Mouse (Mus musculus) forebrain, embryonic 12.5 days (tissue): ENCODE results near the gene Olfr1393. TPM values are rescaled to one million over a fixed set of nuclear protein-coding genes. Genes with fewer than 3 reads are reported as not detected.
"Not testable (repeated sequence)": the region's sequence is repeated elsewhere in the genome, so short reads cannot be mapped to it uniquely, and the experiment has no call there.

Source experiments
- ATAC-seq: fragments of 200-750 bp; cut with Nextera tagmentation; 2 replicates; pipeline ENCODE4 v1.8.0; 2017; ENCODE audit warnings: moderate TSS enrichment; ENCODE audit not compliant: low FRiP score
- H3K27ac ChIP-seq: fragments of 300-500 bp; sonication (generic); 2 replicates; pipeline ENCODE4 v1.5.1; 2016; ENCODE audit warnings: mild to moderate bottlenecking
- H3K27me3 ChIP-seq: fragments of 300-500 bp; sonication (generic); 2 replicates; pipeline ENCODE4 v1.6.1; 2016; ENCODE audit warnings: mild to moderate bottlenecking
- H3K36me3 ChIP-seq: fragments of 300-500 bp; sonication (generic); replicated peaks from 2 replicates; pipeline ENCODE4 v1.6.1; 2016; ENCODE audit warnings: mild to moderate bottlenecking
- H3K4me1 ChIP-seq: fragments of 300-500 bp; sonication (generic); 2 replicates; pipeline ENCODE4 v1.6.1; 2016
- H3K4me2 ChIP-seq: fragments of 300-500 bp; sonication (generic); 2 replicates; pipeline ENCODE4 v1.6.1; 2016; ENCODE audit warnings: mild to moderate bottlenecking, moderate library complexity
- H3K4me3 ChIP-seq: fragments of 300-500 bp; sonication (generic); replicated peaks from 2 replicates; pipeline ENCODE4 v1.5.1; 2016; ENCODE audit warnings: mild to moderate bottlenecking
- H3K9ac ChIP-seq: fragments of 300-500 bp; sonication (generic); 2 replicates; pipeline ENCODE4 v1.6.1; 2016; ENCODE audit warnings: mild to moderate bottlenecking
- H3K9me3 ChIP-seq: fragments of 300-500 bp; sonication (generic); 2 replicates; pipeline ENCODE4 v1.6.1; 2016
- WGBS: fragments of 180-500 bp; shearing (Covaris S2); methylation state at CpG from one replicate; pipeline ENCODE4 v1.1.7; 2016; 5-methylcytosine and 5-hydroxymethylcytosine counted together
- polyA plus RNA-seq: library from polyadenylated mRNA; unstranded; fragments of >200 nt; fragmentation: Nextera tagmentation; extraction: Ambion mirVana; gene quantifications from 2 replicates; pipeline ENCODE4 v1.2.1, GENCODE M21; 2016

Olfr1393 gene
- polyA plus RNA-seq, 1 experiment from 2014 or later: 0.18 TPM

DNA sequence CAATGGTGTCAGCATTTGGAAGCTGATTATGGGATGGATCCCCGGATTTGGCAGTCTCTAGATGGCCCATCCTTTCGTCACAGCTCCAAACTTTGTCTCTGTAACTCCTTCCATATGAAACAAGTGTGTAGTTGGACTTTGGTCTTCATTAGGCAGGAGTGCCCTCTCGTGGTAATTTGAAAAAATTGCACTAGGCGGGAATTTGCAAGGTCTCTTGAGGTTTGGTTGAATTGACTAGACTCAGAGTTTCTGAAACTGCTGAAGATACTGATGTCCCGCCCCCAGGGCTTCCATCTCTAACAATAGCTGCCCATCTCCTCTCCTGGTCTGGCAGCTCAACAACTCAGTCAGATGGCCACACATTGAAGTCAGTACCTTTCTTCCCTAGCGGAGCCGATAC lies 6.8 kb upstream of the Olfr1393 start:
- Histone ChIP-seq H3K9ac (no peak overlapping the region), H3K27me3 (no peaks in the 10 kb centered on the region), H3K36me3 (no peaks in the 10 kb centered on the region), H3K9me3 (no peaks in the 10 kb centered on the region), H3K4me1 (no peaks in the 10 kb centered on the region), H3K27ac (no peak overlapping the region), H3K4me2 (no peak overlapping the region), H3K4me3 (no peak overlapping the region)
- ATAC-seq: 0 out of 2 replicates have a peak, but pooled peaks have one; percentile 11
- WGBS: 31% methylated on average over 7 of the region's 7 CpGs

DNA sequence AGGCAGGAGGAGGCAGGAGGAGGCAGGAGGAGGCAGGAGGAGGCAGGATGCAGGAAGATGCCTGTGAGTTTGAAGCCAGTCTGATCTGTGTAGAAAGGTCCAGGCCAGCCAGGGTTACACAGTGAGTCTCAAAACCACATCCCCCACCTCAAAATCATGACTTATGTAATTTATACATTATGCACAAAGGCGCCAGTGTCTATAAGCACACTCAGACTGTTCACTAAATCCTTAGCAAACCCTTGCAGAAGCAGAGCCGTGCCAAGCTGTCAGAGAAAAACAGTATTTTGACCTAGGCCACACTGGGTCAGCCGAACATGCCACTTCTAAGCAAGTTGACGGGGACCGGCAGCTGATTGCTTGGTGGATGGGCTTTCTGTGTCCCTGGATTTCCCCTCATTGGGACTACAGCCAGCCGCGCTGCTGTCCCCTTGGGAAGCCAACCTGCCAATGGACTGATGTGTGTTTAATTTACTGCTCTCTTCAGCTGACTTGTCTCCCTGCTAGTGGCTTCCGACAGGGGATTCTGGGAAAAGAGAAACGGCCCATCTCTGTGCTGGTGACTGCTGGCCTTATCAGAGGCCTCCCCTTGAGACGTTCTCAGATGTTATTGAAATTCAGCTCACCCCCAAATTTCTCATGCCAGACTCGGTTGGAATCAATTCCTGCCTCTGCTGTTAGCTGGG lies 4.1 kb upstream of the Olfr1393 start:
- no peaks in the 10 kb centered on the region for H3K27me3 ChIP-seq
- ATAC-seq: peak; percentile 27; the same call in 1 of the 2 replicates
- no peaks in the 10 kb centered on the region for H3K4me1 ChIP-seq
- H3K9me3 ChIP-seq: no peaks in the 10 kb centered on the region
- WGBS: 72% methylated on average over 11 of the region's 11 CpGs
- H3K4me2 ChIP-seq: no peak overlapping the region
- no peak overlapping the region for H3K9ac ChIP-seq
- no peak overlapping the region for H3K27ac ChIP-seq
- no peaks in the 10 kb centered on the region for H3K36me3 ChIP-seq
- no peak overlapping the region for H3K4me3 ChIP-seq

DNA sequence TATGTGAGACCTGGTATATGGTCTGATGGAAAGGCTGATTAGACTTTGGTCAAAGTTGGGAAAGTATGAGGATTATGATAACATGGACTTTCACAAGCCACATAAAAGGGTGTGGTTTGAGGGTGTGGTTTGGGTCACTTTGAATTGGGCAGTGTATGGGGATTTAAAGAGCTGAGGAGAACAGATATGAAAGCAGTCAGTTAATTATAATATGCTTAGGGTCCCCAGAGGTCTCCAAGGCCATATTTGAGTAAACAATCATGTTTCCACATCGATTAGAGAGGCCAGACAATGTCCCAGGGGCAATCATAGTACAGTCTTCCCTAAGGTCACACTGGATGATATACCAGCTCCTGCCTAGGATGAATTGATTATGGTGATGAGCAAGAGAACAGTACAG lies 6.9 kb downstream of the Olfr1393 start, which contains the start of gene Olfr1392:
Gene Olfr1392 (plus strand): TSS at position 301 of the 400 bp plus-strand sequence.
- ATAC-seq, H3K27me3 ChIP-seq, H3K27ac ChIP-seq, H3K4me1 ChIP-seq, H3K9me3 ChIP-seq, H3K4me3 ChIP-seq, H3K36me3 ChIP-seq, H3K9ac ChIP-seq, H3K4me2 ChIP-seq: not testable (repeated sequence)
- WGBS: 70% methylated on average over 1 of the region's 1 CpGs

DNA sequence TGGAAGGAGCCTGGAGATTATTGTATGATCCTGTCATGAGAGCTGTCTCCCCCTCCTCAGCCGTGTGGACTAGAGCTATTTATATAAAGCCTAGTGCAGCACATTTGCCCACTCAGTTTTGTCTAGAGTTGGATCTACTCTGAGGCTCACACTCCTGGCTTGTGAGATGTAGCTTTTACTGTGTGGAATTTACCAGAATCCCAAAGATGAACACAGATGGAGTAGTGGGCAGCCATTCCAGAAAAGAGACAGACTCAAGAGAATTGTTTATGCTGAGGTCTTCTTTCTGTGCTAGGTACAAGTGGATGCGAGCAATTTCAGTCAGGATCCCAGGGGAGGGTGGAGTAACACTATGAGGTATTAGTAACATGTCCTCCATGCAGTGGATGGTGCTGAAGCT lies 9.1 kb downstream of the Olfr1393 start:
- no peaks in the 10 kb centered on the region for H3K27me3 ChIP-seq
- H3K4me1 ChIP-seq: no peaks in the 10 kb centered on the region
- no peak overlapping the region for H3K4me3 ChIP-seq
- no peak overlapping the region for H3K9ac ChIP-seq
- H3K9me3 ChIP-seq: no peaks in the 10 kb centered on the region
- H3K4me2 ChIP-seq: no peak overlapping the region
- no peak overlapping the region for H3K27ac ChIP-seq
- 84% methylated on average over 2 of the region's 2 CpGs for WGBS
- H3K36me3 ChIP-seq: no peaks in the 10 kb centered on the region
- ATAC-seq: no peak

DNA sequence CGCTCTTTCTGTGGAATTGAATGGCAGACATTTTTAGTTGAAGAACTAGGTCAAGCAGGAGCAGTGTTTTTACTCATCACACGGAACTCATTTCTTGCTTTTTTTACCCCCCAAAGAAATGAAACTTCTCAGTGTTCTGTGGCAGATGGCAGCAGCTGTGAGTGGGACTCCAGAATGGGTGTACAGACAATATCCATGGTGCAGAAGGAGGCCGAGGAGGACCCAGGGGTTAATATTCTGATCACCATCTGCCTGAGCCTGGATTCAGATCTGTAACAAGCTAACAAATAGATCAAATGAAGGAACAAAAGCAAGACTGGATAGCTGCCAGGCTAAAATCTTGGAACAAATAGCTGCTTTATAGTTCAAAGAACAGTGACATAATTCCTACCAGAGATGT lies 14.7 kb downstream of the Olfr1393 start:
- ATAC-seq: no peak
- Histone ChIP-seq H3K27me3 (no peaks in the 10 kb centered on the region), H3K27ac (no peak overlapping the region), H3K9me3 (no peaks in the 10 kb centered on the region), H3K36me3 (no peaks in the 10 kb centered on the region), H3K4me2 (no peak overlapping the region), H3K9ac (no peak overlapping the region), H3K4me1 (peaks cover 2% of the 10 kb centered on the region; the same call in 1 of the 2 replicates), H3K4me3 (no peak overlapping the region)
- 66% methylated on average over 3 of the region's 3 CpGs for WGBS

GRCm38 (mm10) chr11:49304441-49304840 lies 26.3 kb downstream of the Olfr1393 start, which contains the start of gene Olfr10:
Olfr10 (plus strand) TSS chr11:49304741.
- Histone ChIP-seq H3K9ac (no peak within 1 kb of the TSS), H3K27me3 (no peaks in the 10 kb centered on the region), H3K27ac (no peak within 1 kb of the TSS), H3K4me2 (no peak within 1 kb of the TSS), H3K4me3 (no peak within 1 kb of the TSS), H3K9me3 (no peaks in the 10 kb centered on the region), H3K4me1 (no peaks in the 10 kb centered on the region), H3K36me3 (no peaks in the 10 kb centered on the region)
- no peak for ATAC-seq

GRCm38 (mm10) chr11:49308547-49308946 lies 30.4 kb downstream of the Olfr1393 start:
- H3K4me3 ChIP-seq, H3K36me3 ChIP-seq, H3K9me3 ChIP-seq, H3K9ac ChIP-seq, H3K27me3 ChIP-seq, ATAC-seq, H3K4me1 ChIP-seq, H3K27ac ChIP-seq, H3K4me2 ChIP-seq: not testable (repeated sequence)
- 83% methylated on average over 5 of the region's 5 CpGs for WGBS

- Histone ChIP-seq H3K36me3 (no peaks in the 10 kb centered on the region), H3K27ac (no peak within 1 kb of the TSS), H3K9me3 (no peaks in the 10 kb centered on the region), H3K4me2 (no peak within 1 kb of the TSS), H3K4me1 (no peaks in the 10 kb centered on the region), H3K27me3 (no peaks in the 10 kb centered on the region), H3K4me3 (no peak within 1 kb of the TSS), H3K9ac (no peak within 1 kb of the TSS)
- ATAC-seq: no peak
- 75% methylated on average over 2 of the region's 2 CpGs for WGBS
These were observed 44.3 kb downstream of the Olfr1393 start, which contains the start of gene Olfr1391 for GRCm38 (mm10) chr11:49322442-49322841. Olfr1391 (plus strand) TSS chr11:49322742.

DNA sequence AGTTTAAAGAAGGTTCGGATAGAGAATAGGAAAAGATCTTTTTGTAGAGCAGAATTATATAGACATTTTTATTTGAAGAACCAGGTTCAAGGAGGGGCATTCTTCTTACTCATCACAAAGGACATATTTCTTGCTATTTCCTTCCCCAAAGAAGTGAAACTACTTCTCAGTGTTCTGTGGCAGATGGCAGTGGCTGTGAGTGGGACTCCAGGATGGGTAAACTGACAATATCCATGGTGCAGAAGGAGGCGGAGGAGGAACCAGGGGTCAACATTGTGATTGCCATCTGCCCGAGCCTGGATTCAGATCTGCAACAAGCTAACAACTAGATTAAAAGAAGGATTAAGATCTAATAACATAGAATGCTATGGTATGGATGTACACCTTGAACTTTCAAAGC lies 48.6 kb downstream of the Olfr1393 start:
- H3K36me3 ChIP-seq: no peaks in the 10 kb centered on the region
- no peak overlapping the region for H3K4me3 ChIP-seq
- no peak overlapping the region for H3K9ac ChIP-seq
- H3K27ac ChIP-seq: no peak overlapping the region
- WGBS: 90% methylated on average over 3 of the region's 3 CpGs
- H3K4me1 ChIP-seq: no peaks in the 10 kb centered on the region
- no peak for ATAC-seq
- H3K9me3 ChIP-seq: no peaks in the 10 kb centered on the region
- no peak overlapping the region for H3K4me2 ChIP-seq
- no peaks in the 10 kb centered on the region for H3K27me3 ChIP-seq

- no peak for ATAC-seq
- WGBS: 82% methylated on average over 1 of the region's 1 CpGs
- no peak overlapping the region for H3K27ac ChIP-seq
These were observed 51.6 kb downstream of the Olfr1393 start for GRCm38 (mm10) chr11:49329686-49330085.

More at GRCm38 (mm10) chr11:49329686-49330085, 51.6 kb downstream of the Olfr1393 start:
- H3K9me3 ChIP-seq: no peaks in the 10 kb centered on the region
- H3K9ac ChIP-seq: no peak overlapping the region
- H3K4me1 ChIP-seq: no peaks in the 10 kb centered on the region
- H3K36me3 ChIP-seq: no peaks in the 10 kb centered on the region
- no peak overlapping the region for H3K4me2 ChIP-seq
- H3K27me3 ChIP-seq: no peaks in the 10 kb centered on the region
- no peak overlapping the region for H3K4me3 ChIP-seq

Other genes starting within 250 kb of the Olfr1393 start
- 0.17 and 0.23 TPM in 2 replicates for gene 9930111J21Rik2, start 227.1 kb upstream of the Olfr1393 start, polyA plus RNA-seq
- gene Tgtp2, start 214.1 kb upstream of the Olfr1393 start, polyA plus RNA-seq: not detected in 2 replicates
- 0.18 and 0.50 TPM in 2 replicates for gene Ifi47, start 201.7 kb upstream of the Olfr1393 start, polyA plus RNA-seq
- gene Olfr1396, start 163.4 kb upstream of the Olfr1393 start, polyA plus RNA-seq: not detected in 2 replicates
- gene Olfr1395, start 136.0 kb upstream of the Olfr1393 start, polyA plus RNA-seq: not detected in 2 replicates
- gene Olfr1394, start 123.9 kb upstream of the Olfr1393 start, polyA plus RNA-seq: not detected in 2 replicates
- gene Btnl9, start 91.1 kb upstream of the Olfr1393 start, polyA plus RNA-seq: 0.17 TPM in 1 of 2 replicates, not detected in the other
- 60.5 and 63.3 TPM in 2 replicates for gene Zfp62, start 75.0 kb upstream of the Olfr1393 start, polyA plus RNA-seq
- 31.4 and 35.5 TPM in 2 replicates for gene Mgat1, start 34.1 kb upstream of the Olfr1393 start, polyA plus RNA-seq
- gene Olfr1392, start 7.0 kb downstream of the Olfr1393 start, polyA plus RNA-seq: not detected in 2 replicates
- gene Olfr10, start 26.4 kb downstream of the Olfr1393 start, polyA plus RNA-seq: not detected in 2 replicates
- not detected in 2 replicates for gene Olfr1391, start 44.4 kb downstream of the Olfr1393 start, polyA plus RNA-seq
- gene Olfr1390, start 56.9 kb downstream of the Olfr1393 start, polyA plus RNA-seq: not detected in 2 replicates
- gene Olfr1389, start 144.8 kb downstream of the Olfr1393 start, polyA plus RNA-seq: not detected in 2 replicates
- gene Olfr1388, start 158.3 kb downstream of the Olfr1393 start, polyA plus RNA-seq: 0.10 and 0.13 TPM in 2 replicates
- not detected in 2 replicates for gene Olfr1387, start 177.0 kb downstream of the Olfr1393 start, polyA plus RNA-seq
- not detected in 2 replicates for gene Olfr1386, start 186.7 kb downstream of the Olfr1393 start, polyA plus RNA-seq
- not detected in 2 replicates for gene Olfr1385, start 210.8 kb downstream of the Olfr1393 start, polyA plus RNA-seq
- gene Olfr1384, start 228.4 kb downstream of the Olfr1393 start, polyA plus RNA-seq: not detected in 2 replicates
- gene Olfr1383, start 241.3 kb downstream of the Olfr1393 start, polyA plus RNA-seq: not detected in 2 replicates
- not detected in 2 replicates for gene Olfr1382, start 249.9 kb downstream of the Olfr1393 start, polyA plus RNA-seq